7 mouse cellular contexts compared by ENCODE assay signal in the genomic region with DNA sequence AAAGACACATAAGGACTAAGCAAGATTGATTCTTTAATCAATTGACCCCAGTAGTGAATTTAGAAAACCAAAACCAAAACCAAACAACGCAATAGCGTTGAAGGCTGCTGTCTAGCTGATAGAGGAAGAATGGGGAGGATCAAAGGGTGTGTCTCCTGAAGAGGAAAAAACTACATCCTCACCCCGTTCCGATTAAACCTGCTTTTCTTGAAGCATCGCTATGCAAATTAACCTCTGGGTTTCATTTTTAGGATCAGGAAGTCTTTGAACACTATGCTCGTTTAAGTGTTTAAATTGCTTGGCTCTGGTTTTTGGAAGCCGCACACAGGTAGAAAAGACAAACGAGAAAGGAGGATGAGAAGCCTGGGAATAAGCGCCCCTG. TPM values are rescaled to one million over a fixed set of nuclear protein-coding genes. Genes with fewer than 3 reads are reported as not detected.
DNase-seq lines count a peak whose midpoint lies in the region; ATAC-seq and TF ChIP-seq lines count a peak whose summit lies in the region.

No protein-coding gene starts in this region.

- no peaks in the 10 kb centered on the region for H3K36me3 ChIP-seq in thymus, adult 2 months (ENCODE audit: control insufficient read depth, insufficient read depth, low read length)
- no peaks in the 10 kb centered on the region for H3K36me3 ChIP-seq in embryonic facial prominence, embryonic 15.5 days
- H3K36me3 ChIP-seq in limb, embryonic 14.5 days (ENCODE audit: control insufficient read depth, insufficient read depth, low read length), result no peaks in the 10 kb centered on the region
- H3K36me3 ChIP-seq in neural tube, embryonic 15.5 days, result no peaks in the 10 kb centered on the region

- peak overlapping the region; percentile 68 for H3K4me3 ChIP-seq in thymus, adult 2 months (ENCODE audit: control insufficient read depth, insufficient read depth, low read length)
- peak overlapping the region; percentile 92 for H3K4me3 ChIP-seq in embryonic facial prominence, embryonic 15.5 days (replicated peaks)
- H3K4me3 ChIP-seq in limb, embryonic 14.5 days (replicated peaks; ENCODE audit: low read length), result peak overlapping the region; percentile 81
- H3K4me3 ChIP-seq in neural tube, embryonic 15.5 days (replicated peaks), result peak overlapping the region; percentile 88

- no peak overlapping the region for H3K9ac ChIP-seq in embryonic facial prominence, embryonic 15.5 days
- H3K9ac ChIP-seq in limb, embryonic 14.5 days (ENCODE audit: low read depth, low read length, severe bottlenecking), result 0 out of 2 replicates have a peak overlapping the region, but pooled peaks have one; percentile 76
- H3K9ac ChIP-seq in neural tube, embryonic 15.5 days (replicated peaks), result peak overlapping the region; percentile 77

- TF ChIP-seq POLR2A in thymus, adult 2 months (IDR thresholded peaks at IDR 0.05; ENCODE audit: control insufficient read depth, extremely low read depth, insufficient read depth, low read length, poor library complexity), result no peak
- TF ChIP-seq POLR2A in limb, embryonic 14.5 days (IDR thresholded peaks at IDR 0.05; ENCODE audit: borderline replicate concordance, extremely low read depth, insufficient read depth, insufficient read length), result no peak

- no peak overlapping the region for H3K27ac ChIP-seq in thymus, adult 2 months (ENCODE audit: control insufficient read depth, insufficient read depth, low read length)
- peak overlapping the region; percentile 66; the same call in 1 of the 2 replicates for H3K27ac ChIP-seq in embryonic facial prominence, embryonic 15.5 days (replicated peaks)
- no peak overlapping the region for H3K27ac ChIP-seq in limb, embryonic 14.5 days (replicated peaks; ENCODE audit: low read depth, low read length)
- no peak overlapping the region for H3K27ac ChIP-seq in neural tube, embryonic 15.5 days (replicated peaks)

- no peaks in the 10 kb centered on the region for H3K27me3 ChIP-seq in thymus, adult 2 months (ENCODE audit: control insufficient read depth, insufficient read depth, low read length)
- 0 out of 2 replicates have a peak, but pooled peaks cover 3% of the 10 kb centered on the region for H3K27me3 ChIP-seq in embryonic facial prominence, embryonic 15.5 days
- no peaks in the 10 kb centered on the region for H3K27me3 ChIP-seq in limb, embryonic 14.5 days (ENCODE audit: control insufficient read depth, insufficient read depth, low read length)
- H3K27me3 ChIP-seq in neural tube, embryonic 15.5 days (replicated peaks), result peaks cover 4% of the 10 kb centered on the region; the same call in 1 of the 2 replicates

- peak overlapping the region; percentile 92 for H3K4me2 ChIP-seq in embryonic facial prominence, embryonic 15.5 days (replicated peaks)
- peak overlapping the region; percentile 90 for H3K4me2 ChIP-seq in limb, embryonic 14.5 days (replicated peaks; ENCODE audit: low read depth, low read length, severe bottlenecking)
- H3K4me2 ChIP-seq in neural tube, embryonic 15.5 days, result peak overlapping the region; percentile 91

- ATAC-seq in embryonic facial prominence, embryonic 15.5 days (ENCODE audit: insufficient number of reproducible peaks, low FRiP score, low TSS enrichment, low read depth), result no peak
- ATAC-seq in limb, embryonic 14.5 days (ENCODE audit: low FRiP score, low read depth), result no peak
- no peak for ATAC-seq in neural tube, embryonic 15.5 days (ENCODE audit: low FRiP score)

- WGBS in thymus, adult 2 months, result 4% methylated on average over 9 of the region's 9 CpGs
- 15% methylated on average over 9 of the region's 9 CpGs for WGBS in embryonic facial prominence, embryonic 15.5 days
- 16% methylated on average over 9 of the region's 9 CpGs for WGBS in limb, embryonic 14.5 days
- WGBS in neural tube, embryonic 15.5 days, result 17% methylated on average over 9 of the region's 9 CpGs

- DNase-seq in thymus, adult 2 months, result no peak
- DNase-seq in thymus, postnatal 25 days, result no peak
- DNase-seq in limb, embryonic 14.5 days (ENCODE audit: low spot score), result no peak
- no peak for DNase-seq in embryo, embryonic 9.5 days (ENCODE audit: extremely low spot score)
- DNase-seq in adrenal gland, adult 18-20 months (ENCODE audit: low spot score in 2 of 2), result no peak

- H3K9me3 ChIP-seq in embryonic facial prominence, embryonic 15.5 days (replicated peaks), result no peaks in the 10 kb centered on the region
- H3K9me3 ChIP-seq in limb, embryonic 14.5 days (ENCODE audit: control insufficient read depth, low read length), result no peaks in the 10 kb centered on the region
- H3K9me3 ChIP-seq in neural tube, embryonic 15.5 days (replicated peaks), result no peaks in the 10 kb centered on the region

- H3K4me1 ChIP-seq in thymus, adult 2 months (replicated peaks; ENCODE audit: control insufficient read depth, insufficient read depth, low read length), result peaks cover 41% of the 10 kb centered on the region
- peaks cover 16% of the 10 kb centered on the region for H3K4me1 ChIP-seq in embryonic facial prominence, embryonic 15.5 days
- H3K4me1 ChIP-seq in limb, embryonic 14.5 days (ENCODE audit: control insufficient read depth, insufficient read depth, low read length), result peaks cover 3% of the 10 kb centered on the region; the same call in 1 of the 2 replicates
- peaks cover 36% of the 10 kb centered on the region for H3K4me1 ChIP-seq in neural tube, embryonic 15.5 days

- TF ChIP-seq CTCF in thymus, adult 2 months (IDR thresholded peaks at IDR 0.05; ENCODE audit: borderline replicate concordance, control insufficient read depth, extremely low read depth, insufficient read depth, low read length, poor library complexity), result no peak

RNA-seq across cellular contexts. Expression of gene Tmem50b, which starts 1.2 kb away (rescaled TPM):
- 34.8 and 37.8 TPM in 2 replicates for polyA plus RNA-seq in thymus, adult 2 months (2012; rRNA removed)
- 44.4 and 50.9 TPM in 2 replicates for polyA plus RNA-seq in embryonic facial prominence, embryonic 15.5 days (2015; fragmentation: Nextera tagmentation; extraction: Ambion mirVana)
- 25.4 and 26.7 TPM in 2 replicates for polyA plus RNA-seq in limb, embryonic 14.5 days (2012; rRNA removed)
- polyA plus RNA-seq in limb, embryonic 14.5 days (2014; fragmentation: Nextera tagmentation; extraction: Ambion mirVana), result 40.6 and 46.7 TPM in 2 replicates
- 102 and 112 TPM in 2 replicates for polyA plus RNA-seq in neural tube, embryonic 15.5 days (2015; fragmentation: Nextera tagmentation; extraction: Ambion mirVana)
- total RNA-seq in adrenal gland, adult 18-20 months (2021), result 10 to 100 TPM; 60.2 to 73.8 TPM

RNA-seq across cellular contexts. Expression of gene Dnajc28, which starts 22.4 kb away (rescaled TPM):
- polyA plus RNA-seq in thymus, adult 2 months (2012; rRNA removed), result 1.3 and 2.0 TPM in 2 replicates
- 3.7 TPM in 2 replicates for polyA plus RNA-seq in embryonic facial prominence, embryonic 15.5 days (2015; fragmentation: Nextera tagmentation; extraction: Ambion mirVana)
- polyA plus RNA-seq in limb, embryonic 14.5 days (2012; rRNA removed), result 1.1 and 1.7 TPM in 2 replicates
- polyA plus RNA-seq in limb, embryonic 14.5 days (2014; fragmentation: Nextera tagmentation; extraction: Ambion mirVana), result 2.9 and 3.2 TPM in 2 replicates
- 5.1 and 5.9 TPM in 2 replicates for polyA plus RNA-seq in neural tube, embryonic 15.5 days (2015; fragmentation: Nextera tagmentation; extraction: Ambion mirVana)
- total RNA-seq in adrenal gland, adult 18-20 months (2021), result 10 to 100 TPM; 10.4 to 10.8 TPM

RNA-seq across cellular contexts. Expression of gene Ifngr2, which starts 49.5 kb away (rescaled TPM):
- polyA plus RNA-seq in thymus, adult 2 months (2012; rRNA removed), result 33.4 and 34.4 TPM in 2 replicates
- 58.8 and 63.2 TPM in 2 replicates for polyA plus RNA-seq in embryonic facial prominence, embryonic 15.5 days (2015; fragmentation: Nextera tagmentation; extraction: Ambion mirVana)
- 22.6 and 23.0 TPM in 2 replicates for polyA plus RNA-seq in limb, embryonic 14.5 days (2012; rRNA removed)
- polyA plus RNA-seq in limb, embryonic 14.5 days (2014; fragmentation: Nextera tagmentation; extraction: Ambion mirVana), result 45.4 and 49.1 TPM in 2 replicates
- polyA plus RNA-seq in neural tube, embryonic 15.5 days (2015; fragmentation: Nextera tagmentation; extraction: Ambion mirVana), result 106 and 112 TPM in 2 replicates
- total RNA-seq in adrenal gland, adult 18-20 months (2021), result 10 to 100 TPM; 20.2 to 27.6 TPM

RNA-seq across cellular contexts. Expression of gene Gart, which starts 50.4 kb away (rescaled TPM):
- polyA plus RNA-seq in thymus, adult 2 months (2012; rRNA removed), result 44.6 and 48.6 TPM in 2 replicates
- polyA plus RNA-seq in embryonic facial prominence, embryonic 15.5 days (2015; fragmentation: Nextera tagmentation; extraction: Ambion mirVana), result 96.7 and 97.1 TPM in 2 replicates
- polyA plus RNA-seq in limb, embryonic 14.5 days (2012; rRNA removed), result 55.5 and 64.5 TPM in 2 replicates
- polyA plus RNA-seq in limb, embryonic 14.5 days (2014; fragmentation: Nextera tagmentation; extraction: Ambion mirVana), result 89.6 and 98.9 TPM in 2 replicates
- 56.6 and 80.4 TPM in 2 replicates for polyA plus RNA-seq in neural tube, embryonic 15.5 days (2015; fragmentation: Nextera tagmentation; extraction: Ambion mirVana)
- 100 to 1,000 TPM in 1 of 2 experiments, 10 to 100 TPM in 1; 86.9 to 108 TPM for total RNA-seq in adrenal gland, adult 18-20 months (2021)

RNA-seq across cellular contexts. Expression of gene Son, which starts 50.9 kb away (rescaled TPM):
- polyA plus RNA-seq in thymus, adult 2 months (2012; rRNA removed), result 258 and 261 TPM in 2 replicates
- polyA plus RNA-seq in embryonic facial prominence, embryonic 15.5 days (2015; fragmentation: Nextera tagmentation; extraction: Ambion mirVana), result 125 and 135 TPM in 2 replicates
- polyA plus RNA-seq in limb, embryonic 14.5 days (2012; rRNA removed), result 342 and 354 TPM in 2 replicates
- 180 and 185 TPM in 2 replicates for polyA plus RNA-seq in limb, embryonic 14.5 days (2014; fragmentation: Nextera tagmentation; extraction: Ambion mirVana)
- polyA plus RNA-seq in neural tube, embryonic 15.5 days (2015; fragmentation: Nextera tagmentation; extraction: Ambion mirVana), result 103 and 106 TPM in 2 replicates
- total RNA-seq in adrenal gland, adult 18-20 months (2021), result 100 to 1,000 TPM; 215 to 253 TPM
